ENCODE assay signal across 13 mouse cellular contexts in genomic region chr13:67214015-67214607, GRCm38 (mm10). TPM values are rescaled to one million over a fixed set of nuclear protein-coding genes. Genes with fewer than 3 reads are reported as not detected.
DNase-seq lines count a peak whose midpoint lies in the region; ATAC-seq and TF ChIP-seq lines count a peak whose summit lies in the region.
"Had no signal": no experiment of that assay in that cellular context is flagged by ENCODE, and none has a peak within 500 bp of the region (broad histone marks: within the 10 kb centered on the region; RNA-seq: fewer than 3 reads in every experiment).

No protein-coding gene starts in this region.

- H3K27me3 ChIP-seq in ES-Bruce4 (ENCODE audit: control insufficient read depth, insufficient read depth, low read length, poor library complexity, severe bottlenecking), result no peaks in the 10 kb centered on the region
- H3K27me3 ChIP-seq: embryonic facial prominence, embryonic 15.5 days; limb, embryonic 15.5 days; midbrain, embryonic 13.5 days had no signal

- ATAC-seq in frontal cortex, adult (ENCODE audit: low TSS enrichment), result no peak
- ATAC-seq: midbrain, embryonic 13.5 days had no signal

- H3K27ac ChIP-seq in ES-Bruce4 (ENCODE audit: insufficient read depth, low read length), result no peak overlapping the region
- H3K27ac ChIP-seq: embryonic facial prominence, embryonic 15.5 days; gastrocnemius, adult 2 months; limb, embryonic 15.5 days; midbrain, embryonic 13.5 days had no signal

- peaks cover 25% of the 10 kb centered on the region for H3K9me3 ChIP-seq in ES-Bruce4 (replicated peaks; ENCODE audit: control insufficient read depth, insufficient read depth, low read length, poor library complexity, severe bottlenecking)
- H3K9me3 ChIP-seq: embryonic facial prominence, embryonic 15.5 days; limb, embryonic 15.5 days; midbrain, embryonic 13.5 days had no signal

- H3K36me3 ChIP-seq in ES-Bruce4 (ENCODE audit: control insufficient read depth, insufficient read depth, low read length, poor library complexity, severe bottlenecking), result no peaks in the 10 kb centered on the region
- H3K36me3 ChIP-seq: embryonic facial prominence, embryonic 15.5 days; limb, embryonic 15.5 days; midbrain, embryonic 13.5 days had no signal

- TF ChIP-seq EP300 in ES-Bruce4 (IDR thresholded peaks at IDR 0.05; ENCODE audit: insufficient read depth, low read depth, low read length), result no peak

- TF ChIP-seq CTCF in ES-Bruce4 (IDR thresholded peaks at IDR 0.05; ENCODE audit: low read depth, low read length), result peak; percentile 6

- DNase-seq in kidney, adult 9 months, result peak; percentile 19
- DNase-seq in kidney, postnatal 14 days, result no peak
- DNase-seq in 3T3-L1 (ENCODE audit: low read depth, low spot score), result peak; percentile 20
- DNase-seq in induced T-regulatory cell, adult 2 months (ENCODE audit: low read depth), result peak; percentile 56
- DNase-seq in cerebellum, adult 9-11 months, result no peak
- no peak for DNase-seq in gastrocnemius, adult 18-20 months (ENCODE audit: low spot score)
- DNase-seq: gastrocnemius, adult 2 months; heart, postnatal 10 days had no signal

- H3K4me3 ChIP-seq in ES-Bruce4 (ENCODE audit: low read depth, low read length), result no peak overlapping the region
- H3K4me3 ChIP-seq: embryonic facial prominence, embryonic 15.5 days; gastrocnemius, adult 2 months; limb, embryonic 15.5 days; midbrain, embryonic 13.5 days had no signal

- H3K9ac ChIP-seq in ES-Bruce4 (ENCODE audit: low read depth, poor library complexity, severe bottlenecking), result no peak overlapping the region
- H3K9ac ChIP-seq: embryonic facial prominence, embryonic 15.5 days; limb, embryonic 15.5 days; midbrain, embryonic 13.5 days had no signal

- TF ChIP-seq POLR2A in ES-Bruce4 (IDR thresholded peaks at IDR 0.05; ENCODE audit: insufficient read depth, low read length), result no peak

- H3K4me1 ChIP-seq in ES-Bruce4 (ENCODE audit: control insufficient read depth, insufficient read depth, low read length), result no peaks in the 10 kb centered on the region
- H3K4me1 ChIP-seq: embryonic facial prominence, embryonic 15.5 days; limb, embryonic 15.5 days; midbrain, embryonic 13.5 days had no signal

RNA-seq across cellular contexts. Expression of gene Zfp455, which starts 19.8 kb away (rescaled TPM):
- 1.9 and 2.1 TPM in 2 replicates for polyA plus RNA-seq in ES-Bruce4 (2011; ENCODE audit: insufficient read depth, insufficient read length, low read depth, missing spikeins)
- under 1 TPM; 0.43 to 0.57 TPM for total RNA-seq in gastrocnemius, adult 18-20 months (2021)

RNA-seq across cellular contexts. Expression of gene Rsl1, which starts 41.1 kb away (rescaled TPM):
- 7.3 and 8.5 TPM in 2 replicates for polyA plus RNA-seq in ES-Bruce4 (2011; ENCODE audit: insufficient read depth, insufficient read length, low read depth, missing spikeins)
- total RNA-seq in gastrocnemius, adult 18-20 months (2021), result 1 to 10 TPM; 1.5 to 1.6 TPM

Comparison
In these comparisons a context has a peak if more than half of its experiments do, and no peak if none do; other contexts are left out.
1. DNase-seq: peak in kidney, adult 9 months (single experiment), 3T3-L1 (single experiment) and induced T-regulatory cell, adult 2 months (single experiment); none in kidney, postnatal 14 days (single experiment), cerebellum, adult 9-11 months (single experiment) and gastrocnemius, adult 18-20 months (single experiment).